Mouse (Mus musculus): ENCODE measurements at regions not wholly inside any gene's neighbourhood (a gene's known extent, or its start where the extent isn't known, plus 50 kb on each side); places are given as distances from the start of the nearest gene placed in this dataset.

DNA sequence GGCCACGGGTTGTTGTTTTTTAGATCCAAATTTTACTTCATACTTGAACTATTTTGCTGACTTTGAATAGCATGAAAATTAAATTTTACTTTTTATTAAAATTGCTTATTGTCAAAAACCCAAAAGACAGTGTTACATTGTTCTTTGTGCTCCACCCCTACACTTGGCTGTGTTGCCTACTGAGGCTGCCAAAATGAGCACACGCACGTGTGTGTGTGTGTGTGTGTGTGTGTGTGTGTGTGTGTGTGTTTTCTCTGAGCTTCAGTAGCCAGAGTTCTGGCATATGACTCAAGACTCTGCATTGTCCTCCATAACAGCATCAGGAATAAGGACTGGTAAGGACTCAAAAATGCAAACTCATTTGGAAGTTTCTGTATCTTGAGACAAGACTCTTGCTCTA, 68.4 kb upstream of the Hif1a start:
- no peak for TF ChIP-seq CTCF (IDR thresholded peaks at IDR 0.05)
- TF ChIP-seq POLR2A (IDR thresholded peaks at IDR 0.05; ENCODE audit: insufficient read depth, low read depth, low read length): no peak
- no peak for TF ChIP-seq EP300 (IDR thresholded peaks at IDR 0.05; ENCODE audit: insufficient read depth, low read depth, low read length)

Data from heart, adult 2 months (tissue).